Mouse (Mus musculus) adrenal gland, adult 18-20 months (tissue): ENCODE measurements around the gene Cracr2a. TPM values are rescaled to one million over a fixed set of nuclear protein-coding genes. Genes with fewer than 3 reads are reported as not detected.
"Not testable (repeated sequence)": the region's sequence is repeated elsewhere in the genome, so short reads cannot be mapped to it uniquely, and the experiment has no call there.

ENCODE experiments used
- DNase-seq, 2 experiments: peaks; one replicate each; pipeline ENCODE4 v3.0.0; 2021 to 2022; ENCODE audit warnings: low spot score in 2 of 2
- long read RNA-seq, 2 experiments: library from polyadenylated mRNA; stranded (forward); transcript quantifications; one replicate each; pipeline ENCODE4 v2.0.0; 2021
- total RNA-seq, 2 experiments: library from RNA; stranded (reverse); gene quantifications; 1 replicate in 1 of 2; 2 replicates in 1 of 2; pipeline ENCODE4 v1.2.3; 2021

The Cracr2a gene
- 1 to 10 TPM; 1.3 to 3.4 TPM for total RNA-seq
- long read RNA-seq, experiment 1, full-length matches to known transcripts: 1 of 1 reads
- long read RNA-seq, experiment 1, partial matches to known transcripts: 0 of 1 reads
- long read RNA-seq, experiment 1, other reads (novel, unspliced or antisense): 0 of 1 reads
- long read RNA-seq, experiment 2, partial matches to known transcripts: 0 of 1 reads
- long read RNA-seq, experiment 2, other reads (novel, unspliced or antisense): 1 of 1 reads

DNA sequence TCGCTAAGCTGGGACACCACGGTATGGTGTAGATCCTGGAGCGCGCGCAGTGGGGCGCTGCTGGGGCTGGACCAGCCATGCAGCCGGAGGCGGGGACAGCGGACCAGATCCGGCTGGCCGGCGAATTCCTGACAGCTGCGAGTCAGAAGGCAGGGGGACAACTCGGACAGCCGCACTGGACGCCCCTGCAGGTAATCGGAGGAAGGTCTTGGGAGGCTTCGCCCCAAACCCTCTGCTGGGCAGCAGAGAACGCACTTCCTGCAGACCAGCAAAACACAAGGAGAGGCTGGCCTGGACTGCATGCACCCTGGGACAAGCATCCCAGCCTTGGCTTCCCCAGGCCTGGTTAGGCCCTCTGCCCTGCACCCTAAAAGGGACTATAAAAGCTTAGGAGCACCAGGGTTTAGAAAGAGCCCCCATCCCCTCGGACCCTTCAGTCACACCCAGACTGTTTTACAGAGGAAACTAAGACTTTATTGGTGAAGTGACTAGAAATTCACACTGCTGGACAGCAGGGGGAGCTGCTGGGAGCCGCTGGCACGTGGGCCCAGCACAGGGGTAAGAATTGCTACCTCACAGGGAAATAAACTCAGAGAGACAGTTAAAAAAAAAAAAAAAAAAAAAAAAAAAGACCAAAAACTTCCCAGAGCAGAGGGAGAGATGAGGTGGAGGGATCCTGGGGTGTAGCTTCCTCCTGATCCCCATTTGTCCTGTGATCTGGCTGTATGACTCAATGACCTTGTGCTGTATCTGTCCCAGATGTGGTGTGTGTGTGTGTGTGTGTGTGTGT is at the start of gene Cracr2a:
Gene Cracr2a, plus strand, starts transcription at position 108 of the 790 bp plus-strand sequence.
- peak; percentile 71 to 72 for DNase-seq

DNA sequence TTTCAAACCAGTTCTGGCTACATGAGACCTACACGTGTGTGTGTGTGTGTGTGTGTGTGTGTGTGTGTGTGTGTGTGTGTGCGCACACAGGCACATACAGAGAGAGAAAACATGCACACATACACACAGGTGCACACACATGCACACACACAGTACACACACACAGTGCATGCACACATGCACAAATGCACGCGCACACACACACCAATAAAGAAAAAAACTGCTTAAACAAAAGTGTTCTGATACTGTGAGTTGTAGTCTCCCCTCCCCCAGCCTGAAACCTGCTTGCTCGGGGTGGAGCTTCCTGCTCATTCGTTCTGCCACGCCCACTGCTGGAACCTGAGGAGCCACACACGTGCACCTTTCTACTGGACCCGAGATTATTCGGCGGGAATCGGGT is 47.4 kb upstream of the Cracr2a start:
- not testable (repeated sequence) for DNase-seq

DNA sequence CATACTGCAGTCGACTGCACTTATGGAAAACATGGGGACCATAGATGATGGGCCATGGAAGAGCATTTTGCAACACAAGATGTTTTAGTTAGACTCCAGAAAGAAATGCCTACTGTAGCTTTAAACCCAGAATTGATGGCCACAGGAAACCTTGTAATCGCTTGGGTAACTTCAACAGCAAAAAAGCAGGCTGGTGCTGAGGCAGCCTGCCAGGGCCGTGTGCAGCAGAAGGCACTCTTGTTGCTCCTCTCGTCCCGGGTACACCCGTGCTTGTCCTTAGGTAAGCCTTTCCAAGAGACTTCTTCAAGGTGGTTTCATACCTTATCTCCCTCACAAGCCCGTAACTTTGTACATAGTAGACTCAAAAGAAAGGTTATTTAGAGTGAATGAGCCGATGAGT is 40.0 kb upstream of the Cracr2a start:
- DNase-seq: no peak

DNA sequence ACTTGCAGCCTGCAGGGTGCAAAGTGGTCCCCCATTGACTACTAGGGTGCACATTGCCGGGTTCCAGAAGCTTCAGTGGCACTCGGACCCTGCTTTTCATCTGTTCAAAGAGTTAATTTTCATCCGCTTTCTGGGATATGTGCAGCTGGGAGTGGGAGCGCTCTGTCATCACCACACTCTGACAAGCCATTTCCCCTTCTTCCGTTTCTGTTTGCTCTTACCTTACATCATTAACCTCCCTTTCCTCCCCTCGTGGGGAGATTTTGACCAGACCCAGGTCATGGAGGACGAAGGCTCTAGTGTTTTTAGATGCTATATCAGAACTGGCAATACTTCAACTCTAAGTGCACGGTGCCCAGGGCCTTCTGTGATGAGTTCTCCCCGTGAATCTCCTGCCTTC is 38.8 kb upstream of the Cracr2a start:
- DNase-seq: no peak

DNA sequence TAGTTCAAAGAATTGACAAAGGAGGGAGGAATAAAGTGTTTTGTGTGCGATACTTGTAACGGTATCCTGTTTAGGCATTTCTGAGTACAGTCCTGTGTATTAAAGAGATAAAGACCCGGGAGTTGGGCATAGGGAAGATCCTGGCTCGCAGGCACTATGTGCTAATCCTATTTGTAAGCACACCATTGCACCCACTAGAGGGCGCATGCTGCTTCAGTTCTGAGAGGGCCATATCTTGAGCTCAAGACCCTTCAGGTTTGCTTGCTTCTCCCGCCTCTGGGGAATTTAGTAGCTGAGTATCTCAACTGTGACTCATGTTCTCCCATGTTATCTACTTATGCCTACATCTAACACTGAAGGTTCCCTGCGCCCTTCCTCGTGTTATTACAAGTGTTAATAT is 36.7 kb upstream of the Cracr2a start:
- DNase-seq: peak; percentile 58 to 61

DNA sequence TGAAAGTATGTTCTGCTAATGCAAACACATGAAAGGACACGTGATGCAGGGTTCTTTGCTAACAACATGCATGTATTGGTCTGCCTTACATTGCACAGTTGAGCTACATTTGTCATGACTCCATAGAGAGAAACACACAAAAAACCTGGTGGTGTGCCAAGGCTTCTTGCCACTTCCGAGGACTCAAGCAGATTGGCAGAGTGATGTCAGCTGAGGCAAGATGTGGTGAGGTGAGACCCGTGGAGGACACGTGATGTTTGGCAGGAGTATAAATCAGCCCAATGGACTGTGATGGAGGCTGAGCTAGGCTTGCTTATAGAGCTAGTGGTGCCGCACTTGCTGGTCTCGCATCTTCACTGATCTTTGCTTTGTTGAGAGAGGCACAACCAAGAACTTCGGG is 32.5 kb upstream of the Cracr2a start:
- DNase-seq: no peak

DNA sequence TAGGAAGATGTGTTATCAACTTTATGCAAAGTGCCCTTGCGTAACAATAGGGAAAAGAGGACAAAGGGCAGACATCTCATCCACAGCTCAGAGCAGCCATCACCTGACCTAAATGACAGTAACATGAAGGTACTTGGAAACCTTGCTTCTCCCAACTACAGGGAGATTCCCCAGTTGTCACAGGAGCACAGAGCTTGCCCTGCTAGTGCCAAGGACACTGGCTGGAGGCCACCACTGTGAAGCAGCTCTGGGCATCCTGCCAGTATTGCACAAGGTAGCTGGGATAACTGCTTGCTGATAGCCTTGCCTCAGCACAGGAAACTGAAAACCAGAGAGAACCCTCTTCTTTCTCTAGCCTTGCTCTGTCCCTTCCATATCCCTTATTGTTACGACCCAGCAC is 31.7 kb upstream of the Cracr2a start:
- DNase-seq: peak; percentile 81 to 93

DNA sequence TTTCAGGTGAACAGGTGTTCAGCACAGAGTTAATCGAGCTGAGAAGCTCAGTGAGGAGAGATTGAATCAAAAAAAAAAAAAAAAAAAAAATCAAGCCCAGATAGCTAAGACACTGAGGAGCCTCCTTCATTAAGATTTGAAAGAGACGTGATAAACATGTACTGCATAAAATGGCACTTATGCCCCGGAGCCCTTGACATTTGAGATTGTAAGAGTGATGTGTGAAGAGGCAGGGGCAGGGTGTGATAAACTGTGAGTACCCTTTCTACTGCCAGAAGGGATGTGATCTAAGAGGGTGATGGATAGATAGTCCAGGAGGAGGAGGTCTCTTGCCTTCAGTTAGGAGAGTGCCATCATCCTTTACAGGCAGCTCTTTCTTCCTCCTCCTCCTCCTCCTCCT is 30.9 kb upstream of the Cracr2a start:
- no peak for DNase-seq

DNA sequence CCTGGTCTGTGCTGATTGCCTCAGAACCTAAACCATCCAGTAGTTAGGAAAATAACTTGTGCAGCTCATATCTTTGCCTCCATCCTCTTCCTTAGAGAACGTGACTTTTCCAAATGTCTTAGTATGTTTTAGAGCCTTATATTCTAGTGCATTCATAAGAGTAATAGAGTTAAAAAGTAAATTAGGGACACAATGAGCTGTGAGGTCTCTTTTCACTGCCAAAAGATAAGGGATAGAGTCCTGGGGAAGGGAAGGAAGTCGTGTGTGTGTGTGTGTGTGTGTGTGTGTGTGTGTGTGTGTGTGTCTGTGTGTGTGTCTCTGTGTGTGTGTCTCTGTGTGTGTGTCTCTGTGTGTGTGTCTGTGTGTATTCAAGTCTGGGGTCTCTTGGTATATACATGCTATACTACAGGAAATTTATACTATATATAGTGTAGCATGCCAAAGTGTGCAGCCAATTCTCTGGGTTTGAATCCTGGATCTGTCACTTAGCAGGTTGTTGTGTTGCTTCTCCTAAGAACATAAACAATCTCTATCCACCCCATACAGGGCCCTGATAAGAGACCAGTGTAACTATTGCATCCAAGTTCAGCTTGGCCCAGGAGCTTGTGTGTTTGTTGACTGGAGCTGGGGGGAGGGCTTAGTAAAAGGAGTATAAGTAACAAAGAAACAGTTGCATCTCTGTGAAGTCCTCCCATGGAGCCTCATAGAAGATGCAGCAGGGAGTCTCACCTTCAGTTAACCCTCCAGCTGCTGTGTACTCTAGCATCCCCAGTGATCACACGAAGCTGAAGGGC is 29.5 kb upstream of the Cracr2a start:
- DNase-seq: no peak

DNA sequence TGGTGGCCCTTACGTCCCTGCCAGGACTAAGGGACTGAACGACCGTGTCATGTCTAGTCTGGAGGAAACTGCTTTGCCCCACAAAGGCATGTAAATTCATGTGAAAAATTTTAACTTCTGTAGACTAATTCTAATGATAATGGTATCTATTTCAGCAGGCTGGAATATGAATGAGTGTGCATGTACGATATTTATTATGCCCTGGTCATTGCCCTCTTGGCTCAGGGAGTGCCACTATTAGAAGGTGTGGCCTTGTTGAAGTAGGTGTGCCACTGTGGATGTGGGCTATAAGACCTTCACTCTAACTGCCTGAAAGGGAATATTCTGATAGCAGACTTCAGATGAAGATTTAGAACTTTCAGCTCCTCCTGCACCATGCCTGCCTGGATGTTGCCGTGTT is 28.8 kb upstream of the Cracr2a start:
- no peak for DNase-seq

DNA sequence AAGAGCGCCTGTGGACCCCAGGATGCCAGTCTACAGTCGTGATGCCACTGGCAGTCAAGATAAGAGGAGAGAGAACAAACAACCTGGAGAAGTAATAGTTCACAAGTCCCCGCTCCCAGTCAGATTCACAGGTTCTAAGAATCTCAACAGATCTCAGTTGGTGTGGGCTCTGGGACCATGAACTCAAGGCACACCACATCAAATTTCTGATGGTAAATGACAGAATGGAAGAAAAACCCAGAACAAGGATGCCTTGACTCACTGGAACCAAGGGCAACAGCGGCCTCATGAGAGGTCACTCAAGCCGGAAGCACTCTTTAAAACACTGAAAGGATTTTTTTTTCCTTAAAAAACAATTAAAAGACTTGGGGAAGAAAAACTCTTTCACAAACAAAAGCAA is 27.4 kb upstream of the Cracr2a start:
- no peak for DNase-seq

DNA sequence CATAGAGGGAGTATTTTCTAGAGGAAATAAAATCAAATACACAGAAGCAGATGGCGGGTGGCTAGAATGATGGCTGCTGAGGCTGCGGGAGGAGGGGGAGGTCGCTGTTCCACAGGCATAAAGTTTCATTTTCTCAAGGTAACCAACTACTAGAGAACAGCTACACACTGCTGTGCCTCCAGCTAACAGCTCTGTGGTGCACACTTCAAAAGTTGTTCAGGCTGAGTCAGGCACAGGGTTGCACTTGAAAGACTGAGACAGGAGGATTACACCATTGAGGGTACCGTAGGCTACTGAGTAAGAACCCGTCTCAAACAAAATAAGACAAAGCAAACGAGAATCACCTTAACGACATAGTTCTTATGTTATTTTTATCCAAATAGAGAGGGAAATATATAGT is 24.1 kb upstream of the Cracr2a start:
- no peak for DNase-seq

DNA sequence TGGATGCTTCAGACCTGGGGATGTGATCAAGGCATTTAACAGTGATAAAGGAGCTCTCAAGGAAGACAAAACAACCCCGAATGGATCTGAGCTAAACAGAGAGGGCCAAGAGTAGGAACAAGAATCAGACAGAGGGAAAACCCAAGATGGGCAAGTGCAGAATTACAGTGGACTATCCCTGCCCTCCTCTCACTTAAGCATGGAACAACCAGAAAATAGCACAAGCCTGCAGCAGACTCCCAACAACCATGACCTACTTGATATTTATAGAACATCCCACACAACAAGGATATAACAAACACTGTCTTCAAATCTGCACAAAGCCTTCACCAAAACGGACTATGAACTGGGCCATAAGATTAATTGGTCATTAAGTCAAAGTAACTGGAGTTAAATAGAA is 23.0 kb upstream of the Cracr2a start:
- no peak for DNase-seq

DNA sequence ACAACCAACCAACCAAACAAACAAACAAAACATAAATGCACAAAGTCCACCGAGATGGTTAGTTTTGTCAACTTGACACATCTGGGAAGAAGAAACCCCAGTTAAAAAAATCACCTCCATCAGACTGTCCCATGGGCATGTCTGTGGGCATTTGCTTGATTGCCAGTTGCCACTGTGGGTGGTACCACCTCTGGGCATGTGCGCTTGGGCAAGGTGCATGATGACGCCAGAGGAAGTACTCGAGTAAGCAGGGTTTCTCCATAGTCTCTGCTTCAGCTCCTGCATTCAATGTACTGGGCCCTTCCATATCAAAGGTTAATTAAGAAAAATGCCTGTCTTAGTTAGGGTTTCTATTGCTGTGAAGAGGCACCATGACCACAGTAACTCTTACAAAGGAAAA is 21.9 kb upstream of the Cracr2a start:
- no peak for DNase-seq

DNA sequence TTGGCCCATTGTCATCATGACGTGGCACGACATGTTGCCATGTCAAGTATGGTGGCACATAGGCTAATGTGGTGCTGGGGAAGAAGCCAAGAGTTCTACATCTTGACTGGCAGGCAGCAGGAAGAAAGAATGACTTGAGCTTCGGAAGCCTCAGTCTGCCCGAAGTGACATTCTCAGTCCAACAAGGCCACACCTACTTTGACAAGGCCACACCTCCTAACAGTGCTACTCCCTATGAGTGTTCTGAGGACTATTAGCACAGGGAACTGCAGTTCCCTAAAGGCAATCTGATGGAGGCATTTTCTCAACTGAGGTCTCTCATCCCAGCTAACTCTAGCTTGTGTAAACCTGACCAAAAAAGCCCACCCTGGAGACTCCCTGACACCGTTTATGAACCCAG is 21.5 kb upstream of the Cracr2a start:
- DNase-seq: no peak

DNA sequence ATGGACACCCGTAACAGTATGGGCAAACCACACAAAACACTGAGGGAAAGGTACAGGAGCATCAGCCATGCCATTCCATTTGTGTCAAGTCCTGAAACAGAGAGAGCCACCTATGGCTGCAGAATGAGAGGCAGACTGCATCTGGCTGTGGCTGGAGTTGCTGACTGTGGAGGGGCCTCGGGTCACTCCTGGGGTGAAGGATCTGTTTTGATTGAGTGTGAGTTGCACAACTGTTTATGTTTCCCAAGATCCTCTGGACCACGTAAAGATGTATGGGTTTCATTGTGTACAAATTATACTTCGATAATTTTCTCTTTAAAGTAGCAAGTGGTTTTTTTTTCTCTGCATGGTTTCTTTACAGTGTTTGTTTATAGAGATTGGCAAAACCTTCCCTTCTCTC is 20.6 kb upstream of the Cracr2a start:
- DNase-seq: no peak

DNA sequence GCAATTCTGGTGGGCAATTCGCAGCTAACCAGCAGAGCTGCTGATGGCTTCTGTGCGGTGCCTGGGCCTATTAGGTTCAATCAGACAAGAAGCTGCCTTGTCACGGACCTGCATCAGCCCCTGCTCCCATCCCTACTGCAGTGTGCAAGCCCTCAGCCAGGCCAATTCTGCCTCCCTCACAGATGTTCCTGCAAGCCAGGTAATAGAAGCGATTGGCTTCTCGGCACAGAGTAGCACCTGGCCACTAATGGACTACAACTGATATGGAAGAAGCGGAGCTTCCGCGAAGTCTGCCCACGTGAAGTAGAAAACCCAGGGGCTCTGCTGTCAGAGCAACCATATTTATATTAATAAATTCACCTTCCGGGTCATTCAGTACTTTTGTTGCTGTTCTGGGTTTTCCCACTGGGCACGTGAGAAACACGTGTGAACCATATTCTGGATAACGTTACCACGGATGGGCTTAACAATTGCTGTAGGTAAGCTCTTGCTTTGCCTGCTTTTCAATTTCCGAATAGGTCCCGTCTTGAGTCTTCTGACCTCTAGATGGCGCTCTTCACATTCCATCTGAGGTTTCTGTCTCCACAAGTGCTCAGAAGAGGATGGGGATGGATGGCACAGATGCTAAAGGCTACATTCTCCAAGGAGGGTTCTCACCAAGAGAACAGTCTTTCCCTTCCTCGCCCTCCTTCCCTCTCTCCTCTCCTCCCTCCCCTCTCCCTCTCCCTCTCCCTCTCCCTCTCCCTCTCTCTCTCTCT is 19.3 kb upstream of the Cracr2a start:
- peak in 1 of 2 experiments; percentile 53 for DNase-seq

DNA sequence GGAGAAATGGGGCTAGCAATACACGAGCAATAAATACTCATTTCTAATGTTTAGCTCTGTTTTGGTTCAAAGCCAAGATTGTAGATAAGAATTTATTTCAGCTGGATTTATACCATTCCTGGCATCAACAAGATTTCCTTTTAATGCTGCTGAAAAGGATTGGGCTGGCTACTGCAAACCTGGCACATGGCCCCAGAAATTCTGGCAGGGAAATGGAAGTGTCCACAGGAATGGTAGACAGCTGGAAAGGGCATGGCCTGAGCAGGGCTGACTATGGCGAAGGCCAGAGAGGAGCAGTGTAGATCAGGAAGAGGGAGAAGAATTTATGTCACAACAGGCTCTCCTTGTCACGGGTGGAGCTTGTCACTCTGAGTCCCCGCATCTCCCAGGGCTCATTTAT is 14.5 kb upstream of the Cracr2a start:
- DNase-seq: peak in 1 of 2 experiments; percentile 37

DNA sequence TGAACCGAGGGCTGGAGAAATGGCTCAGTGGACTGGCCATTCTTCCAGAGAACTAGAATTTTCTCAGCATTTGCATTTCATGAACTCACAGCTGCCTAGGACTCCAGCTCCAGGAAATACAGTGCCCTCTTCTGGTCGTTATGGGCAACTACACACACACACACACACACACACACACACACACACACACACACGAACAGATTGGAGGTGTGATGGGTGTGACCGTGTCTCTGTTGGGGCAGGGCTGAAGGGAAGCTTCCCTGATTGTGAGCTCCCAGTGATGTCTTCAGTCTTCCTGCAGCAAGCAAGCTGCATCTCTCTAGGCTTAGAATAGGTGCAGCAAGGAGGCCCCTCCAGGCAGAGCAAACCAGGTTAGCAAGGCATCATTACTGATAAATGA is 8.2 kb upstream of the Cracr2a start:
- no peak for DNase-seq

DNA sequence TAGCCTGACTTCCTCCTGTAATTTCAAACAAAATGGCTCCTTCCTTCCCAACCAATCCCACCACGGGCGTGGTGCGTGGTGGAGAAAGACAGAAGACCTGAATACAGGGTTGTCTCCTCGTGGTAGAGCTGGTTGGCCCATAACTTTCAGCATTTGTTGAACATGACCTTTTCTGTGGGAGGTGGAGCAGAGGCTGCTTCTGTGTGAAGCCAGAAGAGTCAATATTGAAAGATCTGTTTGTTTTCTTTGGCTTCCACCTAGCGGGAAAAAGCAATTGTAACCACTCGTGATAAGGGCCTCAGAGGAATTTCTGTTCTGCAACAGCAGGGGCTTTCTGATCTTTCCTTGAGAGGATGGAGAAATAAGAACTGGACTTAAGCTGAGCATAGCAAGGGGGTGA is 5.6 kb upstream of the Cracr2a start:
- DNase-seq: no peak

DNA sequence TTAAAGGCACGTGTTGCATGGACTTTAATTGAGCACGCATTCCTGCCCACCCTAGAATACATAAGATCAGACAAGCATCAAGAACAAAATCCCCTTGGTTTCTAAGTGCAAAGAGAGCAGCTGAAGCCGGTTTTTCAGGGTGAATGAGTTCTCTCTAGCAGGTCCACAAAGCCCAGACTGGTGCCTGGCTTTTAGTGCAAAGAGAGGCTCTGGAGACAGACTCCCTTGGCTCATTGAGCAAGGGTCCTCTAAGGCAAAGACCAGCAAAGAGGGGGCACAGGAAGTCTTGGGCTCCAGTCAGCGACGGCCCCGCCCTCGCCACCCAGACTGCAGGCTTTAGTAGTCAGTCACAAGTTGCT is 287 bp upstream of the Cracr2a start:
- DNase-seq: no peak
